Mouse (Mus musculus) stomach, postnatal 0 days (tissue): Measurements from ENCODE around the gene Dnaja3. TPM values are rescaled to one million over a fixed set of nuclear protein-coding genes. Genes with fewer than 3 reads are reported as not detected.

Experiments used
- ATAC-seq: fragments of 200-750 bp; cut with Nextera tagmentation; 2 replicates; pipeline ENCODE4 v1.8.0; 2017; ENCODE audit not compliant: low FRiP score, low TSS enrichment
- DNase-seq: peaks from one replicate; pipeline ENCODE4 v3.0.0-alpha.2; 2016; ENCODE audit warnings: low spot score
- H3K27ac ChIP-seq: fragments of 300-500 bp; sonication (generic); replicated peaks from 2 replicates; pipeline ENCODE4 v1.5.1; 2014; ENCODE audit warnings: mild to moderate bottlenecking, control low read depth
- H3K27me3 ChIP-seq: fragments of 300-500 bp; sonication (generic); 2 replicates; pipeline ENCODE4 v1.6.1; 2014; ENCODE audit warnings: low read length; ENCODE audit not compliant: control insufficient read depth, insufficient read depth
- H3K36me3 ChIP-seq: fragments of 300-500 bp; sonication (generic); 2 replicates; pipeline ENCODE4 v1.6.1; 2014; ENCODE audit warnings: low read length, mixed read lengths; ENCODE audit not compliant: control insufficient read depth, insufficient read depth
- H3K4me1 ChIP-seq: fragments of 300-500 bp; sonication (generic); replicated peaks from 2 replicates; pipeline ENCODE4 v1.6.1; 2014; ENCODE audit warnings: antibody characterized with exemption; ENCODE audit not compliant: control insufficient read depth, insufficient read depth
- H3K4me2 ChIP-seq: fragments of 300-500 bp; sonication (generic); replicated peaks from 2 replicates; pipeline ENCODE4 v1.6.1; 2014; ENCODE audit warnings: low read depth, mild to moderate bottlenecking, control low read depth, moderate library complexity
- H3K4me3 ChIP-seq: fragments of 300-500 bp; sonication (generic); 2 replicates; pipeline ENCODE4 v1.5.1; 2014; ENCODE audit warnings: low read depth, low read length, control low read depth
- H3K9ac ChIP-seq: fragments of 300-500 bp; sonication (generic); 2 replicates; pipeline ENCODE4 v1.6.1; 2014; ENCODE audit warnings: mild to moderate bottlenecking, low read length, control low read depth, mixed read lengths
- H3K9me3 ChIP-seq: fragments of 300-500 bp; sonication (generic); 2 replicates; pipeline ENCODE4 v1.6.1; 2016; ENCODE audit warnings: low read length; ENCODE audit not compliant: control insufficient read depth
- CTCF ChIP-seq: IDR thresholded peaks from 2 replicates; pipeline ENCODE4 v1.5.1; 2016; ENCODE audit warnings: antibody characterized with exemption, low read depth, mild to moderate bottlenecking, moderate library complexity
- EP300 ChIP-seq: optimal IDR thresholded peaks from 2 replicates; pipeline ENCODE3; 2016; ENCODE audit warnings: antibody characterized with exemption
- WGBS: fragments of 180-500 bp; shearing (Covaris S2); extraction: QIAGEN DNeasy Blood & Tissue Kit; methylation state at CpG from one replicate; pipeline ENCODE4 v1.1.7; 2014; 5-methylcytosine and 5-hydroxymethylcytosine counted together
- polyA plus RNA-seq: library from polyadenylated mRNA; unstranded; fragments of >200 nt; fragmentation: Nextera tagmentation; extraction: Ambion mirVana; gene quantifications from 2 replicates; pipeline ENCODE4 v1.2.1, GENCODE M21; 2015

Dnaja3 gene
- 47.0 and 49.2 TPM in 2 replicates for polyA plus RNA-seq

GRCm38 (mm10) chr16:4639831-4640237 is at the start of gene Dnaja3, which contains the start of gene Vasn:
Dnaja3 (plus strand) TSS chr16:4639989.
Vasn (plus strand) TSS chr16:4639941.
- H3K27ac ChIP-seq: peak within 1 kb of the TSS; percentile 94
- TF ChIP-seq CTCF (no peak), EP300 (no peak)
- peak within 1 kb of the TSS; percentile 83 for H3K4me2 ChIP-seq
- H3K36me3 ChIP-seq: no peaks in the 10 kb centered on the region; the same call in 1 of the 2 replicates
- no peaks in the 10 kb centered on the region for H3K9me3 ChIP-seq
- peak; percentile 93 for DNase-seq
- H3K4me1 ChIP-seq: peaks cover 23% of the 10 kb centered on the region
- ATAC-seq: peak; percentile 91
- H3K27me3 ChIP-seq: no peaks in the 10 kb centered on the region
- peak within 1 kb of the TSS; percentile 69 for H3K4me3 ChIP-seq
- 3% methylated on average over 22 of the region's 22 CpGs for WGBS
- peak within 1 kb of the TSS; percentile 82 for H3K9ac ChIP-seq

DNA sequence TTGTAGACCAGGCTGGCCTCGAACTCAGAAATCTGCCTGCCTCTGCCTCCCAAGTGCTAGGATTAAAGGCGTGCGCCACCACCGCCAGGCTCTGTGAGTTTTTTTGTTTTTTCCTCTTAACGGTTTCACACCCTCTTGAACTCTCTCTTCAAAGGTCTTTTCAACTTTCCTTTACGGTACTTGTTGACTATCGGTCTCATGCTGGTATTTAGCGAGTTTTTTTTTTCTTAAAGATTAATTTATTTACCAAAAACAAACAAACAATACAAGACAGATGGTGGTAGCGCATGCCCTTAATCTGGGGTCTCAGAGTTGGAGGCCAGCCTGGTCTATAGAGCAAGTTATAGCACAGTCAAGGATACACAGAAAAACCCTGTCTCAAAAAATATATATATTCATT is 49.6 kb upstream of the Dnaja3 start:
- Histone ChIP-seq H3K4me3 (no peak overlapping the region), H3K4me1 (peaks cover 3% of the 10 kb centered on the region), H3K9ac (no peak overlapping the region), H3K9me3 (no peaks in the 10 kb centered on the region), H3K27me3 (no peaks in the 10 kb centered on the region), H3K36me3 (no peaks in the 10 kb centered on the region), H3K27ac (no peak overlapping the region), H3K4me2 (no peak overlapping the region)
- 94% methylated on average over 9 of the region's 9 CpGs for WGBS
- TF ChIP-seq CTCF (no peak), EP300 (no peak)
- no peak for ATAC-seq
- DNase-seq: no peak

GRCm38 (mm10) chr16:4592909-4593875 is 46.6 kb upstream of the Dnaja3 start:
- peak; percentile 59 for DNase-seq
- no peaks in the 10 kb centered on the region for H3K27me3 ChIP-seq
- no peak for TF ChIP-seq EP300
- TF ChIP-seq CTCF: peak; percentile 77
- 0 out of 2 replicates have a peak, but pooled peaks cover 9% of the 10 kb centered on the region for H3K4me1 ChIP-seq
- no peaks in the 10 kb centered on the region for H3K36me3 ChIP-seq
- no peak for ATAC-seq
- H3K9ac ChIP-seq: peak overlapping the region; percentile 79
- 11% methylated on average over 32 of the region's 32 CpGs for WGBS
- peak overlapping the region; percentile 88 for H3K27ac ChIP-seq
- no peaks in the 10 kb centered on the region for H3K9me3 ChIP-seq
- H3K4me2 ChIP-seq: peak overlapping the region; percentile 81
- H3K4me3 ChIP-seq: peak overlapping the region; percentile 69

GRCm38 (mm10) chr16:4593971-4594813 is 45.6 kb upstream of the Dnaja3 start, which contains the start of gene Glis2:
Glis2 (plus strand) TSS chr16:4594713.
- TF ChIP-seq CTCF: no peak
- TF ChIP-seq EP300: no peak
- Histone ChIP-seq H3K9me3 (no peaks in the 10 kb centered on the region), H3K4me2 (peak within 1 kb of the TSS; percentile 81), H3K27ac (peak within 1 kb of the TSS; percentile 88), H3K36me3 (no peaks in the 10 kb centered on the region), H3K9ac (peak within 1 kb of the TSS; percentile 79), H3K4me3 (peak within 1 kb of the TSS; percentile 69), H3K4me1 (0 out of 2 replicates have a peak, but pooled peaks cover 9% of the 10 kb centered on the region), H3K27me3 (no peaks in the 10 kb centered on the region)
- WGBS: 3% methylated on average over 22 of the region's 74 CpGs
- ATAC-seq (peak; percentile 78), DNase-seq (peak; percentile 80)

GRCm38 (mm10) chr16:4594814-4595526 is 44.8 kb upstream of the Dnaja3 start:
- WGBS: under 1% methylated on average over 18 of the region's 52 CpGs
- DNase-seq: no peak
- Histone ChIP-seq H3K4me2 (peak overlapping the region; percentile 81), H3K36me3 (no peaks in the 10 kb centered on the region), H3K9ac (peak overlapping the region; percentile 79), H3K4me1 (0 out of 2 replicates have a peak, but pooled peaks cover 9% of the 10 kb centered on the region), H3K4me3 (peak overlapping the region; percentile 69), H3K9me3 (no peaks in the 10 kb centered on the region), H3K27me3 (no peaks in the 10 kb centered on the region), H3K27ac (peak overlapping the region; percentile 88)
- TF ChIP-seq EP300: no peak
- no peak for TF ChIP-seq CTCF
- ATAC-seq: peak; percentile 5; the same call in 1 of the 2 replicates
